Mouse (Mus musculus) right cerebral cortex, postnatal 25 days (tissue): ENCODE results near the gene Foxf2.

ENCODE experiments used
- DNase-seq: peaks from one replicate; pipeline ENCODE4 v3.0.0; 2022

The Foxf2 gene

GRCm38 (mm10) chr13:31626991-31627625, 1.5 kb downstream of the Foxf2 start:
- DNase-seq, result no peak

DNA sequence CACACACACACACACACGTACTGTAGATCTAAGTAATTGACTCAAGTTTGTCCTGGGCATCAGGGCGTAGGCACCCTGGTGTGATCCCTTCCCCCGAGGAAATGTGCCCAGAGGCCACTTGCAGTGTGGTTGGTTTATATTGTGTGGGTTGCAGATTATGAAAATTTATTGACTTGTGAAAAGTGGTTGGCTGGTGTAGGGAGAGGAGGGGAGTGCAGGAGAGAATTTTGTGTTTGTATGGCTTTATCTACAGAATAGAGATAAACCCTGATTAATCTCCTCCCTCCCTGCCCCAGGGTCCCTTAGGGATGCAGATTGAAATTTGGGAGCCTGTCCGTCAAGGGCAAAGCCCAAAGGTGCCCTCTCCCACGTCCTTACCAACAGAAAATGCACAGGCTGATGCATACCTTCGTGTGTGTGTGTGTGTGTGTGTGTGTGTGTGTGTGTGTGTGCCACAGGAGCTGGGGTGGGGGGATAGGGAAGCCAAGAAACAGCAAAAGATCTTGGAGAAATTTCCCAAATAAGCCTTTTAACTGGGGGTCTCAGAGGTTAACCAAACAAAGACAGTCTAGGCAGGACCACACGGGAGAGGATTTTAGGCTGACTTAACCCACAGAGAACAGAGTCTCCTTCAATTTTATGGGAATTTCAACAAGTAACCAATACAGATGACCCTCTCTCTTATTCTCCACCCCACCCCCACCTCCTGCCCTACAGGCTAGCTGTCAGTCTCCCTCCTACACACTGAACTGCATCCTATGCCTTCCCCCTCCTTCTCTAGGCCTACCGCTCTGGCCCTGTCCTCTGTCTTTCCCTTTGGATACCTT, 2.5 kb downstream of the Foxf2 start:
- DNase-seq, result no peak

DNA sequence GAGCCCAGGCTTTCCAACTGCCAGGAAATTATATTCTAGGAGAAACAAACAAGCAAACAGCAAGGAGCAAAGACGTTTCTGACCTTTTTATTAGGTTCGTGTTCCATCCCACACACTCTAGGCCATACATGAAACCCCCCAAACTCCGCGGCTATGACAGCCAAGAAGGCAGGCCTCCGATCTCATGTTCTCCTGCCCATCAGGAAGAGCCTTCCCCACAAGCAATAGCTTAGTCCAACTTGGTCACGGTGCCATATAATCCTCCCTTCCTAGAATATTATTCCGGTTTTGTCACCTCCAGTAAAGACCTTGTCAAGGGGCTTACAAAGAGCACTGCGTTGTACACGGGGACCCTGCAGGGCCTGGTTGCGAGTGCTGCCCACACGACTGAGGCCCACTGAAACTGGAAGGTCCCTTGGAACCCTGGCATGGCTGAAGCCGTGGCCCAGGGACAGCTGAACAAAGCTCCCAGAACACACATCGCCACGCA, 3.1 kb downstream of the Foxf2 start:
- no peak for DNase-seq

GRCm38 (mm10) chr13:31629321-31629851, 3.8 kb downstream of the Foxf2 start:
- DNase-seq, result no peak

DNA sequence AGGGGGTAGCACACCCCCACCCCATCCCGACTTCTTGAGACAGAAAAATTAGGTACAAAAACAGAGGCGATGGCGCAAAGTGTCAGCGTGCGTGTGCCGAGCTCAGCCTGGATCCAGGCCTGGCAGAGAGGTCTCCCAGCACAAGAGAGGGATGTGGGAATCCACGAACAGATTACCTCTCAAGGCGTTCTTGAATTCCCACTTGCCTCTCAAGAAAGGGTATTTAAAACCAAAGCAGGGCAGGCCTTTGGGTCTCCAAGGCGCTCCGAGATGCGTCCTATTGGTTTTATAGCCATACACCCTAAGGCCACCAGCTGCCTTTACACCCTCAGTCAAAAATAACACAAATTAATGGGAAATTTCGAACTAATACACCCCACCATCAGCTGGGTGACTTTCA, 4.4 kb downstream of the Foxf2 start:
- DNase-seq, result no peak

DNA sequence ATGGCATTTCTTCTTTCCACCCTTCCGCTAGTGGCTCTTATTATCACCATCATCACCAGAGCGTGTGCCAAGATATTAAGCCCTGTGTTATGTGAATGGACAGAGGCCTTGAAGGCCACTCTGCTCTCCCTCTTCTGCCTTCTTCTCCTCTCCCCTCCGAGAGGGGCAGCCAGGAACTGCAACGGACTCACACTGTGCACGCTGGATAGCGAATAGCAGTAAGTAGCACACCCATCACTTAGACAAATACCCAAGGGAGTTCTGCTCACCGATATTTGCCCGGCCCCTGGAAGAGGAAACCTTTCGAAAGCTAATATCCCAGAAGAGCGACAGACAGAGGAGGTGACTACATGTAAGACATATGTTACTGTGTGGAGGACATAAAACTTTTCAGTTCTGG, 4.9 kb downstream of the Foxf2 start:
- no peak for DNase-seq

GRCm38 (mm10) chr13:31631291-31631690, 5.7 kb downstream of the Foxf2 start:
- no peak for DNase-seq

DNA sequence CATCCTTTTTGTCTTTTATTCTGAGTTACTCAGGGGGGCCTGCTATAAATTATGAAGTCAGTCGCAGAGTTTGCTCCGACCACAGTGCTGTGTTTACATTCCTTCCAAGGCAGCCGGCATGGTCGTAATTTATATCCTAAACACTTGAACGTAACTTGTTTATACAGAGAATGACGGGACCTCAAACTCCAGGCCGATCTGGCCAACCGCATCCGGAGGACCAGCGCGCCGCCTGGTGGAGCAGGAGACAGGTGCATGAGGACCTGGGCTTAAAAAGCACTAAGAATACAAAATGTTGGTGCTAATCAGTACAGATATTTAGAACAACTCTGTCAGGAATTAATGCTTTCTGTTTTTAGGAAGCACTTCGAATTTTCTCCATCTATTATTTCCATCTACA, 6.8 kb downstream of the Foxf2 start:
- no peak for DNase-seq

- DNase-seq, result no peak
Observed at GRCm38 (mm10) chr13:31633259-31633658, 7.6 kb downstream of the Foxf2 start.

GRCm38 (mm10) chr13:31635546-31635945, 9.9 kb downstream of the Foxf2 start:
- no peak for DNase-seq

- DNase-seq, result no peak
Observed at GRCm38 (mm10) chr13:31641517-31641916, 15.9 kb downstream of the Foxf2 start.

GRCm38 (mm10) chr13:31652131-31652745, 26.6 kb downstream of the Foxf2 start:
- DNase-seq, result no peak

- no peak for DNase-seq
Observed at GRCm38 (mm10) chr13:31656249-31656648, 30.6 kb downstream of the Foxf2 start.

DNA sequence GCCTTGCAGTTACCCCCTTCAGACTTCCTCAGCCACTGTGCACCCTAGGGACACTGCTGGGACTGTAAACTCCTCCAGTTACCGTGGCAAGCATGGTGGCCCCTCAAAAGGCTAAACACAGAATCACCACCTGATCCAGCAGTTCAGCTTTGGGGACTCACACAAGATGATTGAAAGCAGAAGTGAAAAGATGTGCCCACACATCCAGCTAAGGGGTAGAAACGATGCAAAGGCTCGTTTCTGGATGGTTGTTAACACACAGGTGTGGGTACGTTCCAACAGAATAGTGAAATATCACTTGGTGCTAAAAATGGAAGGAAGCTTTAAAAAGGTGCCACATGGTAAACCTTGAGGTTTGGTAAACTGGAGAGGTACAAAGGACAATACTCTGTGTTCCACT, 32.6 kb downstream of the Foxf2 start:
- no peak for DNase-seq

- DNase-seq, result peak; percentile 31
Observed at GRCm38 (mm10) chr13:31658963-31659362, 33.3 kb downstream of the Foxf2 start.

GRCm38 (mm10) chr13:31661211-31661610, 35.6 kb downstream of the Foxf2 start:
- no peak for DNase-seq

GRCm38 (mm10) chr13:31665376-31665775, 39.8 kb downstream of the Foxf2 start:
- DNase-seq, result no peak

GRCm38 (mm10) chr13:31667919-31668524, 42.4 kb downstream of the Foxf2 start:
- no peak for DNase-seq

DNA sequence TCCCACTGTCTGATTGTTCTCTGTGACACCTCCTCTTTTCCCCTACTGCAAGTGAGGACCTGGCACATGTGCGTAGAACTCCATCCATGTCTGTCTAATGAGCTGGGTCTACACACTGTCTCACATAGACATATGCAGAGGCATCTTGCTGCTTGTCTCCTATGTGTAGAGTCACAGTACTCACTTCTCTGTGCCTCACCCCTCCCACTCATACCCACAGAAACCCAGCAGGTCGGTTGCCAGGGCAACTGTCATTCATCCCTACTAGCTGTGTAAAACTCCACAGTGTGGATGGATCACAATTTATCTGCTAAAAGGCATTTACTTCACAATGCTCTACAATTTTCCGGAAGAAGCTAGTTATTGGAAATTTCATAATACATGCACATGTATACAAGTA, 46.5 kb downstream of the Foxf2 start:
- DNase-seq, result no peak
